Mouse (Mus musculus) liver, embryonic 14.5 days (tissue): ENCODE measurements around the gene Cdk19.

Source experiments
- CTCF ChIP-seq: IDR thresholded peaks from 2 replicates; pipeline ENCODE4 v1.5.1; 2016; ENCODE audit warnings: antibody characterized with exemption, low read depth, control low read depth
- EP300 ChIP-seq: IDR thresholded peaks from 2 replicates; pipeline ENCODE4 v1.6.1; 2016; ENCODE audit warnings: antibody characterized with exemption, low read depth

DNA sequence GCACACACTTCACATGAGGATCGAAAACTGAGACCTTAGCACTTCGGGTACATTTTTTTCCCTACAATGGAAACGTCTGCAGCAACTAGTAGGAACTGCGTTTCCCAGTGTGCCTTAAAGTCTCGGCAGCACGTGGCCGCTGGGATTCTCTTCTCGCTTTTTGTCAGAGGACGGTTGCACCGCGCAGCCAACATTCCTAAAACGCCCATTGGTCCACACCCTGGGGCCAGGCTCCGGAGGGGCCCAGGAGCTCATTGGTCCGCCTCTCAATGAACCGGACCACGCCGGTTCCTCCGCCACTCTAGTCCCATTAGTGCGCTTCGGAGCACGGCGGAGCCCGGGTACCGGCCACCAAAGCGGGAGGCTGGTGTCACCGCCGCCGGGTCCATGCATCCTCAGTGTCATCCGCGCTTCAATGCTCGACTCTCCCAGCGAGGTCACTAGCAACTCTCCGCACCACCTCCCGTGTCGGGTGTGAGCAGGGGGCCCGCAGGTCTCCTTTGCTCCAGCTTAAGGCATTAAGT lies 38.7 kb upstream of the Cdk19 start:
- TF ChIP-seq EP300 (peak; percentile 38; the same call in 1 of the 2 replicates), CTCF (no peak)
